Mouse (Mus musculus) embryonic facial prominence, embryonic 15.5 days (tissue): ENCODE measurements around the gene Thumpd1. TPM values are rescaled to one million over a fixed set of nuclear protein-coding genes. Genes with fewer than 3 reads are reported as not detected.

Experiments
- ATAC-seq: fragments of 200-750 bp; cut with Nextera tagmentation; 2 replicates; pipeline ENCODE4 v1.8.0; 2017; ENCODE audit warnings: low read depth, moderate TSS enrichment; ENCODE audit not compliant: insufficient number of reproducible peaks, low FRiP score, low TSS enrichment
- H3K27ac ChIP-seq: fragments of 300-500 bp; sonication (generic); replicated peaks from 2 replicates; pipeline ENCODE4 v1.5.1; 2015; ENCODE audit warnings: mild to moderate bottlenecking, inconsistent platforms
- H3K27me3 ChIP-seq: fragments of 300-500 bp; sonication (generic); 2 replicates; pipeline ENCODE4 v1.6.1; 2015; ENCODE audit warnings: inconsistent platforms
- H3K36me3 ChIP-seq: fragments of 300-500 bp; sonication (generic); 2 replicates; pipeline ENCODE4 v1.6.1; 2015; ENCODE audit warnings: mild to moderate bottlenecking, inconsistent platforms
- H3K4me1 ChIP-seq: fragments of 300-500 bp; sonication (generic); 2 replicates; pipeline ENCODE4 v1.6.1; 2015; ENCODE audit warnings: inconsistent platforms
- H3K4me2 ChIP-seq: fragments of 300-500 bp; sonication (generic); replicated peaks from 2 replicates; pipeline ENCODE4 v1.6.1; 2015; ENCODE audit warnings: mild to moderate bottlenecking, inconsistent platforms
- H3K4me3 ChIP-seq: fragments of 300-500 bp; sonication (generic); replicated peaks from 2 replicates; pipeline ENCODE4 v1.5.1; 2015; ENCODE audit warnings: mild to moderate bottlenecking, inconsistent platforms
- H3K9ac ChIP-seq: fragments of 300-500 bp; sonication (generic); 2 replicates; pipeline ENCODE4 v1.6.1; 2015; ENCODE audit warnings: inconsistent platforms
- H3K9me3 ChIP-seq: fragments of 300-500 bp; sonication (generic); replicated peaks from 2 replicates; pipeline ENCODE4 v1.6.1; 2016; ENCODE audit warnings: inconsistent platforms
- WGBS: fragments of 180-500 bp; shearing (Covaris S2); methylation state at CpG from one replicate; pipeline ENCODE4 v1.1.7; 2015; 5-methylcytosine and 5-hydroxymethylcytosine counted together
- polyA plus RNA-seq: library from polyadenylated mRNA; unstranded; fragments of >200 nt; fragmentation: Nextera tagmentation; extraction: Ambion mirVana; gene quantifications from 2 replicates; pipeline ENCODE4 v1.2.1, GENCODE M21; 2015

Thumpd1 gene
- 67.7 and 70.2 TPM in 2 replicates for polyA plus RNA-seq

DNA sequence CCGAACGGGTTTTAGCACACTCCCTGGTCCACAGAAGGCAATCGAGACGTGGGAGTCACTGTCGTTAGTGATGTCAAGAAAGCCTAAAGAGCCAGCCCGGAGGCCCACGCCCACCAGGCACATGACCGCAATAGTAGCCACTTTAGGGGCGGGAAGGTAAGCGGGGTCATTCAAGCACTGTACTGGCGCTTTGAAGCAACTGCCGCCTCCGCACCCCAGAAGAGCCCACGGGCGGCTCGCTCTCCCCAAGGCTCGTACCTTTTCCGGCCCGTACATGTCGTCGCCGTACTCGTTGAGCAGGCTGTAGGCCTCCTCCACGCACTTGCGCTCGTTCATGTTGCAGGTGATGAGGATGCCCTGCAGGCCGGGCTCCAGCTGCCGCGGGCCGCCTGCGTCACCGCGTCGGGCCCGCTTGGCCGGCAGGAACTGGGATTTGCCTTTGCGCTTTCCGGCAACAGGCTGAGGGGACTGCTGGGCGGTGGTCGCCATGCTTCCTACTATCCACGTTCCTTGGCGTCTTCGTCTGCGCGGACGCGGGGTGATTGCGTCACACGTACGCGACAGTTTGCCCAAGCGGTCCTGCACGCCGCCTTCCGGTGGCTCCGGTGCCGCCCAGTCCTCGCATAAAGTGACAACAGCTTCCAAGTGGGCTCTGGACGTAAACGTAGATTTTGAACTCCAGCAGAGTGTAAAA, at the start of gene Thumpd1:
Gene Thumpd1, minus strand, starts transcription at position 546 of the 694 bp plus-strand sequence.
- ATAC-seq: peak; percentile 90
- WGBS: under 1% methylated on average over 60 of the region's 60 CpGs
- no peaks in the 10 kb centered on the region for H3K9me3 ChIP-seq
- peaks cover 5% of the 10 kb centered on the region for H3K4me1 ChIP-seq
- no peaks in the 10 kb centered on the region for H3K27me3 ChIP-seq
- H3K27ac ChIP-seq: peak within 1 kb of the TSS; percentile 76
- peak within 1 kb of the TSS; percentile 75 for H3K4me2 ChIP-seq
- H3K4me3 ChIP-seq: peak within 1 kb of the TSS; percentile 90
- peaks cover 31% of the 10 kb centered on the region for H3K36me3 ChIP-seq
- peak within 1 kb of the TSS; percentile 78 for H3K9ac ChIP-seq

- H3K27ac ChIP-seq: no peak overlapping the region
- no peaks in the 10 kb centered on the region for H3K4me1 ChIP-seq
- H3K27me3 ChIP-seq: no peaks in the 10 kb centered on the region
- 92% methylated on average over 8 of the region's 8 CpGs for WGBS
- H3K4me2 ChIP-seq: no peak overlapping the region
- no peak for ATAC-seq
- no peaks in the 10 kb centered on the region for H3K36me3 ChIP-seq
- no peak overlapping the region for H3K4me3 ChIP-seq
- no peak overlapping the region for H3K9ac ChIP-seq
- no peaks in the 10 kb centered on the region for H3K9me3 ChIP-seq
These were observed 49.3 kb upstream of the Thumpd1 start for GRCm38 (mm10) chr7:119769895-119770294.

- no peaks in the 10 kb centered on the region for H3K27me3 ChIP-seq
- no peaks in the 10 kb centered on the region for H3K4me1 ChIP-seq
- WGBS: 72% methylated on average over 6 of the region's 6 CpGs
- no peaks in the 10 kb centered on the region for H3K36me3 ChIP-seq
- no peak overlapping the region for H3K9ac ChIP-seq
- no peaks in the 10 kb centered on the region for H3K9me3 ChIP-seq
- H3K4me2 ChIP-seq: no peak overlapping the region
- no peak overlapping the region for H3K27ac ChIP-seq
- no peak for ATAC-seq
- no peak overlapping the region for H3K4me3 ChIP-seq
These were observed 46.4 kb upstream of the Thumpd1 start for GRCm38 (mm10) chr7:119766996-119767395.

DNA sequence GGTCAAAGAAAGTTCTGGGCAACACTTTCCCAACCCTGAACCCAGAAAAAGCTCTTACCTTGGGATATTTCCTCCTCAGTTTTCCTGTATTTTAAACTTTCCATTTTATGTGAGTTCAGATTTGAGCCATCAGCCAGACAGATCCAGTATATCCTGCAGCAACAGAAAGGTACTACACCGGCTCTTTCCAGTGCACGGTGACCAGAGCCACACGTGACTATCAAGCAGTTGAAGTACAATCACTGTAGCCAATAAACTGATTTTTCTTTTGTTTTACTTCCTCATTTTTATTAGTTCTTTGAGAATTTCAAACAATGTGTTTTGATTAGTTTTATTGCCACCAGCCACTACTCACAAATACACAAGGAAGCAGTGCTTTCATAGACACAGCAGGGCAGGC, 43.8 kb upstream of the Thumpd1 start:
- H3K27ac ChIP-seq: no peak overlapping the region
- no peaks in the 10 kb centered on the region for H3K36me3 ChIP-seq
- H3K4me3 ChIP-seq: no peak overlapping the region
- no peaks in the 10 kb centered on the region for H3K27me3 ChIP-seq
- WGBS: 94% methylated on average over 3 of the region's 3 CpGs
- H3K9ac ChIP-seq: no peak overlapping the region
- no peak for ATAC-seq
- no peak overlapping the region for H3K4me2 ChIP-seq
- no peaks in the 10 kb centered on the region for H3K4me1 ChIP-seq
- no peaks in the 10 kb centered on the region for H3K9me3 ChIP-seq

GRCm38 (mm10) chr7:119762166-119762697, 41.6 kb upstream of the Thumpd1 start:
- H3K4me2 ChIP-seq: no peak overlapping the region
- H3K4me3 ChIP-seq: no peak overlapping the region
- WGBS: 54% methylated on average over 4 of the region's 4 CpGs
- no peaks in the 10 kb centered on the region for H3K27me3 ChIP-seq
- ATAC-seq: no peak
- H3K9ac ChIP-seq: no peak overlapping the region
- H3K4me1 ChIP-seq: no peaks in the 10 kb centered on the region
- H3K36me3 ChIP-seq: no peaks in the 10 kb centered on the region
- no peaks in the 10 kb centered on the region for H3K9me3 ChIP-seq
- H3K27ac ChIP-seq: no peak overlapping the region

GRCm38 (mm10) chr7:119760527-119760951, 39.9 kb upstream of the Thumpd1 start, which contains the start of gene Acsm3:
TSS of gene Acsm3 (plus strand) at chr7:119760923.
- H3K27me3 ChIP-seq: no peaks in the 10 kb centered on the region
- H3K4me1 ChIP-seq: no peaks in the 10 kb centered on the region
- no peak within 1 kb of the TSS for H3K9ac ChIP-seq
- no peaks in the 10 kb centered on the region for H3K36me3 ChIP-seq
- no peak within 1 kb of the TSS for H3K4me3 ChIP-seq
- no peak within 1 kb of the TSS for H3K4me2 ChIP-seq
- no peak for ATAC-seq
- H3K27ac ChIP-seq: no peak within 1 kb of the TSS
- H3K9me3 ChIP-seq: no peaks in the 10 kb centered on the region
- 67% methylated on average over 11 of the region's 11 CpGs for WGBS

DNA sequence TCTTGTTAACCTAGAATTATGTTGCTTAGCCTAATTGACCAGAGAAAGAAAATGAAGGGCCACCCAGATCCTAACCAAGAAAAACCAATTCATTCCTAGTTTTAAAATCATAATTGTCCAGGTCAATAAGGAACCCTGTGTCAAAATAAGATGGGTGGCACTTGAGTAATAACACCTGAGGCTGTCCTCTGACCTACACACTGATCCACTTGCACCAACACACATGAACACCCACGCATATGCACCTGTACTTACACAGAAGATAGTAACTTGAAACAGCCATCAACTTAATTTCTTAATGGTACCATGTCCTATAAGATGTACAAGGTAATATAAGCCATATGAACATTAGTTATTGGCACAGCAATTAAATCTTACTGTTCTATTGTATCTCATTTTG, 33.1 kb upstream of the Thumpd1 start:
- H3K4me1 ChIP-seq: no peaks in the 10 kb centered on the region
- H3K4me3 ChIP-seq: no peak overlapping the region
- no peaks in the 10 kb centered on the region for H3K9me3 ChIP-seq
- 86% methylated on average over 1 of the region's 1 CpGs for WGBS
- no peak overlapping the region for H3K27ac ChIP-seq
- no peak overlapping the region for H3K4me2 ChIP-seq
- ATAC-seq: no peak
- H3K9ac ChIP-seq: no peak overlapping the region
- no peaks in the 10 kb centered on the region for H3K27me3 ChIP-seq
- H3K36me3 ChIP-seq: no peaks in the 10 kb centered on the region

DNA sequence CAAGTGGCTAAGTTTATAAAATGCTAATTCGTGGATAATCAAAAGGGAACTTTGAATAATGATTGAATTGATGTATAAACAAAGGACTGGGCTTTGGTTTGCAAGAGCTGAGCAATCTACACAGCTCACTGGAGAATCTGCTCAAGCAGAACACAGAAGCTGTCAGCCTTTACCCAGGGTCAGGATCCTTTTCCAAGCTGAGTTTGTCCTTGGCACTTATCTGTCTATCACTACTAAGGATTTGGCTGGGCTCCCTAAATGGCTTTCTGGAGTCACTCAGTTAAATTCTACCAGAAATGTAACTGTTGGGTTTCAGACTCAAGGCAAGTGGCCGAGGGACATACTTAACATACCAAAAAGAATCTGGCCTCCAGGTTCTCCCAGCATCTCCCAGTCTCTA, 29.3 kb upstream of the Thumpd1 start:
- 43% methylated on average over 2 of the region's 2 CpGs for WGBS
- Histone ChIP-seq H3K27ac (no peak overlapping the region), H3K4me2 (no peak overlapping the region), H3K27me3 (no peaks in the 10 kb centered on the region), H3K4me3 (no peak overlapping the region), H3K36me3 (no peaks in the 10 kb centered on the region), H3K9me3 (no peaks in the 10 kb centered on the region), H3K4me1 (no peaks in the 10 kb centered on the region), H3K9ac (no peak overlapping the region)
- ATAC-seq: no peak

- Histone ChIP-seq H3K4me3 (no peak overlapping the region), H3K4me2 (no peak overlapping the region), H3K27me3 (no peaks in the 10 kb centered on the region), H3K36me3 (no peaks in the 10 kb centered on the region), H3K9me3 (no peaks in the 10 kb centered on the region), H3K4me1 (peaks cover 5% of the 10 kb centered on the region; the same call in 1 of the 2 replicates), H3K9ac (no peak overlapping the region), H3K27ac (no peak overlapping the region)
- WGBS: 76% methylated on average over 1 of the region's 2 CpGs
- no peak for ATAC-seq
These were observed 28.2 kb upstream of the Thumpd1 start for GRCm38 (mm10) chr7:119748761-119749160.

- peaks cover 5% of the 10 kb centered on the region; the same call in 1 of the 2 replicates for H3K4me1 ChIP-seq
- no peaks in the 10 kb centered on the region for H3K27me3 ChIP-seq
- no peak for ATAC-seq
- no peaks in the 10 kb centered on the region for H3K36me3 ChIP-seq
- no peak overlapping the region for H3K9ac ChIP-seq
- no peak overlapping the region for H3K27ac ChIP-seq
- no peaks in the 10 kb centered on the region for H3K9me3 ChIP-seq
- 72% methylated on average over 1 of the region's 1 CpGs for WGBS
- H3K4me2 ChIP-seq: no peak overlapping the region
- no peak overlapping the region for H3K4me3 ChIP-seq
These were observed 25.3 kb upstream of the Thumpd1 start for GRCm38 (mm10) chr7:119745869-119746268.

DNA sequence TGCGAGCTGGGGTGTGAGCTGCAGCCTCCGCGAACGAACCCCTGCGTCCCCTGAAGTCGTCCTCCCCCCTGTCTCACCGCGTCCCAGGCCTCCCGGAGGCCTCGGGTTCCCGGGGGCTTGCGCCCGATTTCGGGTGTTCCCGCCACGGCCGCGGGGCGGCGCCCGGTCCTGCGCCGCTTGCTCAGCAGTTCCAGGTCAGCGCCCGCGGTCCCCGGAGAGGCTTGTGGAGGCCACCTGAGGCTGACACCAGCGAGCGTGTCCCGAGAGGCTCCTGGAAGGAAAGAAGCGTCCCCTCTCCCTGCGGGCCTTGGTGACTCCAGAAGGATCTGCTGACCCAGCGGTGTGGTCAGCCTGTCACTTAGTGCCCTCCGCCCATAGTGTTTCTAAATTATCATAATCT, 23.7 kb upstream of the Thumpd1 start:
- no peak overlapping the region for H3K9ac ChIP-seq
- ATAC-seq: no peak

More for the DNA sequence above, 23.7 kb upstream of the Thumpd1 start:
- peak overlapping the region; percentile 43 for H3K4me2 ChIP-seq
- no peaks in the 10 kb centered on the region for H3K36me3 ChIP-seq
- H3K27me3 ChIP-seq: no peaks in the 10 kb centered on the region
- WGBS: 8% methylated on average over 34 of the region's 34 CpGs
- H3K4me1 ChIP-seq: peaks cover 5% of the 10 kb centered on the region; the same call in 1 of the 2 replicates
- H3K4me3 ChIP-seq: peak overlapping the region; percentile 16
- H3K9me3 ChIP-seq: no peaks in the 10 kb centered on the region
- no peak overlapping the region for H3K27ac ChIP-seq
